Mouse (Mus musculus) bone marrow macrophage, adult 2 months (primary cell): ENCODE data around the gene 6030468B19Rik. TPM values are rescaled to one million over a fixed set of nuclear protein-coding genes. Genes with fewer than 3 reads are reported as not detected.

ENCODE experiments used
- H3K27ac ChIP-seq: 2 replicates; pipeline ENCODE4 v1.5.1; 2012; ENCODE audit warnings: low read depth, low read length; ENCODE audit not compliant: insufficient read depth
- H3K4me1 ChIP-seq: 2 replicates; pipeline ENCODE4 v1.6.1; 2012; ENCODE audit warnings: low read length; ENCODE audit not compliant: control insufficient read depth, insufficient read depth
- H3K4me3 ChIP-seq: 2 replicates; pipeline ENCODE4 v1.5.1; 2012; ENCODE audit warnings: mild to moderate bottlenecking, low read length, moderate library complexity; ENCODE audit not compliant: insufficient read depth
- CTCF ChIP-seq: IDR thresholded peaks from 2 replicates; pipeline ENCODE4 v1.5.1; 2012; ENCODE audit warnings: low read depth, mild to moderate bottlenecking, low read length, moderate library complexity
- POLR2A ChIP-seq: IDR thresholded peaks from 2 replicates; pipeline ENCODE4 v1.6.1; 2012; ENCODE audit warnings: mild to moderate bottlenecking, low read depth, low read length, borderline replicate concordance
- polyA plus RNA-seq: library from polyadenylated mRNA; stranded (reverse); fragments of >200 nt; gene quantifications from 2 replicates; pipeline ENCODE4 v1.2.4, GENCODE M21; 2012; ENCODE audit not compliant: missing spikeins, insufficient read depth, insufficient read length

The 6030468B19Rik gene
- not detected in 2 replicates for polyA plus RNA-seq

DNA sequence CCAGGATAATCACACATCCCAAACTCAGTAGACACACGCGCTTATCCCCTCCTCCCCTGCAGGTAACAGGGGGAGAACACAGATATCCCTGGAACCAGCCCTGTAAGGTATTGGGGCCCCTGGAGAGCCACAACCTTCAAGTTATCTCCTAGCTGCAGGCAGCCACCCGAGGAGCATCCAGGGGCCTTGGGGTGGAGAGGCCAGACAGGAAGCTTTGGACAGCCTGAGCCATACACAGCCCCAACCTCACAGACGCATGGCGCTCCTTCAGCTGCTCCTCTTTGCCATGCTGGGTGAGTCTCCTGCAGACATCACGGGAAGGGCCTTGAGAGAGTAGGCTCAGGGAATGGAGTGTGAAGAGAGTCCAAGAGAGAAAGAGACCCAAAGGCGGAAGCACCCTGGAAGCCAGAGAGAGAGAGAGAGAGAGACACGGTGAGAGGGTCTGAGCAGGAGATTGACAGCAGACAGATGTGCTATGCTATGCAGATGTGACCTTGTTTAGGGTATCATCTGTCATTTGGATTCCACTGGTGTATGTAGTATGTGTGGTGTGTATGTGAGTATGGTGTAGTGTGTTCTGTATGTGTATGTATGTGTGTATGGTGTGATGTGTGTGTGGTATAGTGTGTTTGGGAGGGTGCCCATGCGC is at the start of gene 6030468B19Rik:
6030468B19Rik (plus strand) TSS at position 150 of the 649 bp plus-strand sequence.
- Histone ChIP-seq H3K4me1 (peaks cover 14% of the 10 kb centered on the region), H3K4me3 (no peak within 1 kb of the TSS), H3K27ac (no peak within 1 kb of the TSS)
- TF ChIP-seq CTCF (no peak), POLR2A (no peak)

DNA sequence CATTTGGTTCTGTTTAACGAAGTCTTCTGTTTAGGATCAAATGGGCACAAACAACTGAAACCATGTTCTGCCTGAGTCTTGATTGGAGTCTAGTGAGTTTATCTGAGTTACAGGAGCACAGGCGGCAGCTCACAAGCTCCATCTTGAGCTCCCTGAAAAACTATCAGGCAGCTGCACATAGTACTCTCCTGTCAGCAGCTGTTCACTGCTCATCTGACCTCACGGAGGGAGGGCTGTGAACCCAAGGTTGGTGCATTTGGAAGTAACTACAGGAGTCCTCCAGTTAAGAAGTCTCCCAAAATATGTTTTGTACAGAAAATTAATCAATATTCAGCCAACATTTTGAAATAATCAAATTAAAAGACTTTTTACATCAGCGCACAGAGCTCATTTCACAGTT is 48.8 kb upstream of the 6030468B19Rik start:
- TF ChIP-seq CTCF = no peak
- TF ChIP-seq POLR2A = no peak
- no peaks in the 10 kb centered on the region for H3K4me1 ChIP-seq
- no peak overlapping the region for H3K27ac ChIP-seq
- no peak overlapping the region for H3K4me3 ChIP-seq

DNA sequence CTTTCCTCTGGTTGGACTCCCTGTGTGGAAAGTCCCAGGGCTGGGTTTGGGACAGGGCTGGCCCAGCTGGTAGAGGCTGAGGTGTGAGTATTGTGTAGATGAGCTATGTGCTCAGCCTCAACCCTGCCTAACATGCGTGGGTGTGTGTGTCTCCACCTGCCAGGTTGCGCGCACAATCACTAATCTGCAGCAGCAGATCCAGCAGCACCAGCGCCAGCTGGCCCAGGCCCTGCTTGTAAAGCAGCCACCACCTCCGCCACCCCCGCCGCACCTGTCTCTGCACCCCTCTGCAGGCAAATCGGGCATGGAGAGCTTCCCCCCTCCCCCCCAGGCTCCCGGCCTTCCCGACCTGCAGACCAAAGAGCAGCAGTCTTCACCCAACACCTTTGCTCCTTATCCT is 48.0 kb upstream of the 6030468B19Rik start:
- Histone ChIP-seq H3K27ac (no peak overlapping the region), H3K4me3 (no peak overlapping the region), H3K4me1 (no peaks in the 10 kb centered on the region)
- TF ChIP-seq CTCF (no peak), POLR2A (no peak)

DNA sequence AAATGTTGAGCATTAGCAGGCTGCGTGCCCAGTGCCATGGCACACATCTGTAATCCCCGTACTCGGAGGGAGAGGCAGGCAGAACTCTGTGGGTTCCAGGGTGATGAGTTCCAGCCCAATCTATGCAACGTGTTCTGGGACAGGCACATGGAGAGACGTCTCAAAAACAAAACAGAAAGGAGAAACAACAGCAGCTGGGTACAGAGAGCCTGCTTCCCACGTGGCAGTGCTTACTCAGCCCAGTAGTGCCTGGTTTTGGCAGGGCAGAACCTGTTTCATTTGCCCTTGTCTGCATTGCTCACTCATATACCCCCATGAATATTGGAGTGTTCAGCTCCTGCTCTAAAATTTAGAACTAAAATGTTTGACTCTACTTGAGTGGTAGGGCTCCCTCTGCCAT is 45.9 kb upstream of the 6030468B19Rik start:
- Histone ChIP-seq H3K4me1 (no peaks in the 10 kb centered on the region), H3K27ac (no peak overlapping the region), H3K4me3 (no peak overlapping the region)
- no peak for TF ChIP-seq POLR2A

DNA sequence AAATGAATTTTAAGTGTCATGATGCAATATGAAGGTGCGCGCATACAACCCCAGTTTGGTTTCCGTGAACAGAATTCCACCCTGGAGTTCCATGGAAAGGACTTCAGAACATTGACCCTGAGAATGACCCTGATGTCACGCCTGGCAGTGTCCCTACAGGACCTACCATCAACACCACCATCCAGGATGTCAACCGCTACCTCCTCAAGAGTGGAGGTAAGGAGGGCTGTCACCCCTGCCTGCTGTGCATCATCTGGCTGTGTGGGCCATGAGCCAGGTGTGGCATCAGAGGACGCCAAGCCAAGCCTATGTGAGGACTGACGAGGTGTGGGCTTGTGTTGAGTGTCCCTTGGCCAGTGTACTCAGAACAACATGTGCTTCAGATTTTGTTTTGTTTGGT is 41.6 kb upstream of the 6030468B19Rik start:
- TF ChIP-seq CTCF = no peak
- no peak for TF ChIP-seq POLR2A
- Histone ChIP-seq H3K4me3 (no peak overlapping the region), H3K4me1 (no peaks in the 10 kb centered on the region), H3K27ac (no peak overlapping the region)

DNA sequence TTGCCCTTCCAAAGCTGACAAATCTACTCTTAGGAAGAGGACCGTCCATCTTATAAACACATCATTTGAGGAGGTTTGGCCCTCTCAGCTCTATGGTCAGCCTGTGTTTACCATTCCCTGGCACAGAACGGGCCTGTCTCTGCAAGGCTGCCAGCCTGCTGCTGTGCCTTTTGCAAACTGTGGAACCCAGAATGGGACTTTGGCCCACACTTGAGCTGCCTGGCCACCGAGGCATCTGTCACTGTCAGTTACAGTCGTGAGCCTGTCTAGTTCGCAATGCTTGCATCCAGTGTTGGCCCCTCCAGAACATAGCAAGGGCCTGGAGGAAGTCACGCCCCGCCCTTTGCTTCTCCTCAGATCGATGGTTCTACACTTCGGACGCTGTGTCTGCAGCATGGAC is 38.2 kb upstream of the 6030468B19Rik start:
- Histone ChIP-seq H3K27ac (no peak overlapping the region), H3K4me1 (no peaks in the 10 kb centered on the region), H3K4me3 (no peak overlapping the region)
- no peak for TF ChIP-seq POLR2A
- TF ChIP-seq CTCF = no peak

DNA sequence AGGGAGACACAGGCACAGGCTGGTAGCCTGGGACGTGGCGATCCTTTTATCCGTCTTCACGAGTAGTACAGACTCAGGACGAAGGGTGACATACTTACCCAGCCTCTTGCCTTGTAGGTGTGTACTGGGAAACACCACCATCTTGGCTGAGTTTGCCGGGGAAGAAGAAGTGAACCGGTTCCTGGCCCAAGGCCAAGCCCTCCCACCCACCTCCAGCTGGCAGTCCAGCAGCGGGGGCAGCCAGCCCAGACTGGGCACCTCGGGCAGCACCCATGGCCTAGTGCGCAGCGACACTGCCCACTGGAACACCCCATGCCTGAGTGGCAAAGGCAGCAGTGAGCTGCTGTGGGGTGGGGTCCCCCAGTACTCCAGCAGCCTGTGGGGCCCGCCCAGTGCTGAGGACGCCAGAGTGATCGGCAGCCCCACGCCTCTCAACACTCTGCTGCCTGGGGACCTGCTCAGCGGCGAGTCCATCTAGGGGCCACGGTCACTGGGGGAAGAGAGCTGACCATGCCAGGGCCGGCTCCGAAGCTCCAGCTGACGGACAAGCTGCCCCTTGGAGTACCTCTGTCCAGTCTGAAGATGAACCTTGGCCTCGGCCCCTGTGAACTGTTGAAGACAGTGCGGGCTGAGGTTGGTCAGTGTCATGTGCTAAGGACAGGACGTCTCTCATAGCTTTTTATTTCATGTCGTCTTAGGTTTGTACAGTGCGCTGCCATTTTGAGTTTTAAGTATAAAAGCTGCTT is 36.9 kb upstream of the 6030468B19Rik start:
- Histone ChIP-seq H3K4me3 (no peak overlapping the region), H3K27ac (no peak overlapping the region), H3K4me1 (no peaks in the 10 kb centered on the region)
- TF ChIP-seq POLR2A (no peak), CTCF (no peak)

DNA sequence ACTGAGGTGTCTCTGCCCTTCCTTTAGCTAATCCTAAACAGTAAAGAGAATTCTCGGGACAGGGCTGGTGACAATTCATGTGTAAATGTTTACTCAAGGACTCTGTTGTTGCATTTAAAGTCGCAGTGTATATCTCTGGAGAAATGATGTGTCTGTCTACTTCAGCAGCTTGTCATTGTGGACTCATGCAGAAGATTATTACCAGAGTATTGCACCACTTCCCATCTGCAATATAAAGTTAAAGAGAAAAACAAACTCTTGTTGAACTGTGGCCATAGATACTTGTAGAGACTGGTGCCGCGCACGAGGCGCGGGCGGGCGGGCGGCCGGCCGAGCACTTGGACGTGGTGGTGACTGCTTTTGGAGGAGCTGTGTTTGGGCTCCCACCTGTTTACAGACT is 35.7 kb upstream of the 6030468B19Rik start:
- H3K4me3 ChIP-seq = no peak overlapping the region
- no peak overlapping the region for H3K27ac ChIP-seq
- no peak for TF ChIP-seq CTCF
- no peak for TF ChIP-seq POLR2A
- H3K4me1 ChIP-seq = no peaks in the 10 kb centered on the region

DNA sequence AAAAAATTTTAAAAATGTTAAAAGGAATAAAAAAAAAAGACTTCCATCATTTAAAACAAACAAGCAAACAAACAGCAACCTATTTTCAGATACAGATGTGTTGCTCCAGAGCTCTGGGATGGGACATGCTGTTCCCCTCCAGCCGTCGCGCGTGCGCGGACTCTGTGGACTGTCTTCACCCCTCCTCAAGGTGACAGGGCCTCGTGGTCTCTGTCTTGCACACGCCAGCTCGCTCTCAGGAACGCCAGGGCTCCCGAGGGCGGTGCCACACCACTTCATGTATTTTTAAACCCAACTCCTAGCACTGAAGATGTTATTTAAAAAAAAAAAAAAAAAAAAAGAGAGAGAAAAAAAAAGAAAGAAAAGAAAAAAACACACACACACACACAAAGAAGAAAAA is 35.2 kb upstream of the 6030468B19Rik start:
- Histone ChIP-seq H3K27ac (no peak overlapping the region), H3K4me3 (no peak overlapping the region), H3K4me1 (no peaks in the 10 kb centered on the region)
- TF ChIP-seq POLR2A = no peak
- no peak for TF ChIP-seq CTCF

DNA sequence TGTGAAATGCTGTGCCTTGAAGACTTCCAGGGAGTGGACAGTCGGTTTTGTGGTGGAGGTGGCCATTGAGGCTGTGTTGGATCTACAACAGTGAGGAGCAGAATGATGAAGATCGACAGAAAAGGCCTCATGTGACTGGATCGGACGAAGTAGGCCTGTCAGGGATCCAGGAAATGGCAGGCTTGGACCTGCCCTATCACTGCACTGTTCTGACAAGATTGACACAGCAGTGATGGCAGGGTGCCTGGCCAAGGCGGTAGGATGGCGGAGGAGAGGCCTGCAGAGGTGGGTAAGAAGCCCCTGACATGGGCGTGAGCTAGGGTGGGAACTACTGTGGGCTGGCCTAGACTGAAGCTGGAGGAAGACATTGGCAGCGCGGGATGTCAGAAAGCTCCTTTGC is 33.1 kb upstream of the 6030468B19Rik start:
- Histone ChIP-seq H3K27ac (no peak overlapping the region), H3K4me1 (peaks cover 7% of the 10 kb centered on the region), H3K4me3 (no peak overlapping the region)
- TF ChIP-seq POLR2A = no peak
- TF ChIP-seq CTCF = no peak
